Mouse (Mus musculus): ENCODE results near the gene Rps26. TPM values are rescaled to one million over a fixed set of nuclear protein-coding genes. Genes with fewer than 3 reads are reported as not detected.

Gene Rps26
- total and polyA plus RNA-seq, 3 experiments: 229 to 337 (median 279) TPM

DNA sequence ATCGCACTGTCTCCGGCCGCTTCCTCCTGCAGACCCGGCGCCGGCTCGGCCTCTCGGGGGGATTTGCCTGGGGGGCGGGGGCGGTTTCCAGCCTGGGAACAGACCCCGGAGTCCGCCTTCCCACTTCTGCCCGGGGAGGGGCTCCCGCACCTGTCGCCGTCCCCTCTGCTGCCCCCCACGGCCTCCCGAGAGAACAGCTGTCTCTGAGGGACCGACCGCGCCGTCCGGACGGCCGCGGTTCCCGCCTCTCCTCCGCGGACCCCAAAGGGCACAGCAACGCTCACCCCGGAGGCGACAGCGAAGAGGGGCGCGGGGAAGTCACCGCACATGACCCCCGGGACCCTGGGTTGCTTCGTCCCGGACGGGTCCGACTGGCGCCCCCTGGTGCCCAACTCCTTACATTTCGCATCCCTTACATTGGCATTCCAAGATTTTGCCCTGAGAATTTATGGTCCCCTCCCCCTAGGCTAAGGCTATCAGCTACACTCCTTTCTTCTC, 36.3 kb downstream of the Rps26 start:
- Histone ChIP-seq H3K27me3 (ENCODE audit: control insufficient read depth, insufficient read depth, low read length) (no peaks in the 10 kb centered on the region), H3K4me1 (ENCODE audit: control insufficient read depth, insufficient read depth, low read length) (no peaks in the 10 kb centered on the region), H3K9ac (ENCODE audit: low read depth, low read length) (peak overlapping the region; percentile 70), H3K36me3 (ENCODE audit: control insufficient read depth, insufficient read depth, low read length) (no peaks in the 10 kb centered on the region), H3K4me3 (peak overlapping the region; percentile 71), H3K79me2 (replicated peaks; ENCODE audit: control insufficient read depth, insufficient read depth, low read length) (no peaks in the 10 kb centered on the region), H3K27ac (no peak overlapping the region)
- under 1% methylated on average over 43 of the region's 43 CpGs for WGBS
- intact Hi-C loops (cut with DNase I): loop anchor here (2.0 kb wide), 1 partner anchor 23 kb away; no protein-coding TSS in a partner anchor
- TF ChIP-seq CTCF (IDR thresholded peaks at IDR 0.05) (peak; percentile 93), EP300 (IDR thresholded peaks at IDR 0.05; ENCODE audit: insufficient read depth, low read depth, low read length) (no peak)
- DNase-seq: peak; percentile 63 to 72

DNA sequence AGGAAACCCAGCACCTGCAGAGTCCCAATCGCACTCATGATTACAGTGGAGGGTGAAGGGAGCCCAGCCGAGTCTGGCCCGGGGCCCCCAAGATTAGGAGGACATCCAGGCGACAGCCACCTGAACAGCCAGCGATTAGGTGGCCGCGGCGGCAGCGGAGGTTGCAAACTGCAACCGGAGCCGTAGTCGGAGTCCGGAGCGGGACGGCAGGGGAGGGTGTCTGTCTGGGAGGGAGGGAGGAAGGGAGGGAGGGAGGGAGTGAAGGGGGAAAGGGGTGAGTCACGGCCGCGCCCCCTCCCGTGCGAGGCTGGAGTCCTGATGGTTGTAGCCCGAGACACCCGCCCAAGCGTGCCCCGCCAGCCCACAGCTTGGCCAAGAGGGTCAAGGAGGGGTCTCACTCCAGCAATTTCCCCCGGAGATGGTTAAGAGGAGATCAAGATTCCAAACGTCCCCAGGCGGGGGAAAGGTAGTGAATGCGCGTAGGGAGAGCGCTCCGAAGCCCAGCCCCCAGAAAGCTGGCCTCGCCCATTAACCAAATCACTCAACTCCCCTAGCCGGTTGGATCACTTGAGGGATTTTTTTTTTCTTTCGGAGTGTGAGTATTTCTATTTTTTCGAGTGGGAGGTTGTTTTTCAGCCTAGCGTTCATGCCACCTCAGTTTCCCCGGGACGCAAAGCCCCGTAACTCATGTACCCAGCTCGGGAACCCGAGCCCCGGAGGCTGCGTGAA, 36.9 kb downstream of the Rps26 start, which contains the start of gene Erbb3:
Gene Erbb3 (minus strand): TSS at position 189 of the 729 bp plus-strand sequence.
- Histone ChIP-seq H3K27ac (no peak within 1 kb of the TSS; the same call in 1 of the 2 replicates), H3K27me3 (ENCODE audit: control insufficient read depth, insufficient read depth, low read length) (no peaks in the 10 kb centered on the region), H3K79me2 (replicated peaks; ENCODE audit: control insufficient read depth, insufficient read depth, low read length) (no peaks in the 10 kb centered on the region), H3K9ac (ENCODE audit: low read depth, low read length) (peak within 1 kb of the TSS; percentile 70), H3K4me3 (peak within 1 kb of the TSS; percentile 71), H3K36me3 (ENCODE audit: control insufficient read depth, insufficient read depth, low read length) (no peaks in the 10 kb centered on the region), H3K4me1 (ENCODE audit: control insufficient read depth, insufficient read depth, low read length) (no peaks in the 10 kb centered on the region)
- no peak for TF ChIP-seq CTCF (IDR thresholded peaks at IDR 0.05)
- no peak for TF ChIP-seq EP300 (IDR thresholded peaks at IDR 0.05; ENCODE audit: insufficient read depth, low read depth, low read length)
- no peak for TF ChIP-seq POLR2A (IDR thresholded peaks at IDR 0.05; ENCODE audit: insufficient read depth, low read depth, low read length)
- intact Hi-C loops (cut with DNase I): loop anchor here (2.0 kb wide), 1 partner anchor 23 kb away; no protein-coding TSS in a partner anchor
- WGBS: under 1% methylated on average over 43 of the region's 43 CpGs
- DNase-seq: peak; percentile 58 to 62

GRCm38 (mm10) chr10:128588775-128589463, 37.6 kb downstream of the Rps26 start:
- DNase-seq: no peak
- H3K4me3 ChIP-seq: peak overlapping the region; percentile 71
- H3K9ac ChIP-seq (ENCODE audit: low read depth, low read length): 0 out of 2 replicates have a peak overlapping the region, but pooled peaks have one; percentile 20
- H3K27ac ChIP-seq: no peak overlapping the region
- intact Hi-C loops (cut with DNase I): no loop called here
- TF ChIP-seq CTCF (IDR thresholded peaks at IDR 0.05) (no peak), POLR2A (IDR thresholded peaks at IDR 0.05; ENCODE audit: insufficient read depth, low read depth, low read length) (no peak), EP300 (IDR thresholded peaks at IDR 0.05; ENCODE audit: insufficient read depth, low read depth, low read length) (no peak)
- no peaks in the 10 kb centered on the region for H3K36me3 ChIP-seq (ENCODE audit: control insufficient read depth, insufficient read depth, low read length)
- no peaks in the 10 kb centered on the region for H3K27me3 ChIP-seq (ENCODE audit: control insufficient read depth, insufficient read depth, low read length)
- 12% methylated on average over 23 of the region's 23 CpGs for WGBS
- no peaks in the 10 kb centered on the region for H3K79me2 ChIP-seq (replicated peaks; ENCODE audit: control insufficient read depth, insufficient read depth, low read length)
- no peaks in the 10 kb centered on the region for H3K4me1 ChIP-seq (ENCODE audit: control insufficient read depth, insufficient read depth, low read length)

DNA sequence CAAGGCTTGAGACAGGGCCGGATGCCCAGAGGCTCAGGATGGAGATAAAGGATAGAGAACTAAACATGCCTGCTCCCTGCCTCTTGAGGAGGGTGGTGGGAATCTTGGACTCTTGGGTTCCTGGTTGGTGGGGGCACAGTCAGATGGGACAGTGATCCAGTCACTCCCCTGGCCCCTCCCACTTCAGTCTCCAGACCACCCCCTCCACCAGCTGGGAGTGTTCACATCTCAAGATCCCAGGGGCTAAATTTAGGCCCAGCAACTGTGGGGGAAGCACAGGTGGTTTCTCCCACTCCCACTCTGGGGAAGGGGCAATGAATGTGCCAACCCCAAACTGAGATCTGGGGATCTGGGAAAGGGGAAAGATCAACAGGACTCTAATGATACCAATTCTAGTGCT, 38.4 kb downstream of the Rps26 start:
- no peak for TF ChIP-seq CTCF (IDR thresholded peaks at IDR 0.05)
- no peak for TF ChIP-seq POLR2A (IDR thresholded peaks at IDR 0.05; ENCODE audit: insufficient read depth, low read depth, low read length)
- no peak for TF ChIP-seq EP300 (IDR thresholded peaks at IDR 0.05; ENCODE audit: insufficient read depth, low read depth, low read length)
- 52% methylated on average over 1 of the region's 1 CpGs for WGBS
- H3K79me2 ChIP-seq (replicated peaks; ENCODE audit: control insufficient read depth, insufficient read depth, low read length): no peaks in the 10 kb centered on the region
- H3K27me3 ChIP-seq (ENCODE audit: control insufficient read depth, insufficient read depth, low read length): no peaks in the 10 kb centered on the region
- DNase-seq: no peak
- intact Hi-C loops (cut with DNase I): no loop called here
- no peak overlapping the region for H3K27ac ChIP-seq
- H3K4me3 ChIP-seq: no peak overlapping the region
- H3K9ac ChIP-seq (ENCODE audit: low read depth, low read length): no peak overlapping the region
- H3K4me1 ChIP-seq (ENCODE audit: control insufficient read depth, insufficient read depth, low read length): no peaks in the 10 kb centered on the region
- no peaks in the 10 kb centered on the region for H3K36me3 ChIP-seq (ENCODE audit: control insufficient read depth, insufficient read depth, low read length)

GRCm38 (mm10) chr10:128587697-128588096, 38.9 kb downstream of the Rps26 start:
- TF ChIP-seq POLR2A (IDR thresholded peaks at IDR 0.05; ENCODE audit: insufficient read depth, low read depth, low read length) (no peak), CTCF (IDR thresholded peaks at IDR 0.05) (no peak), EP300 (IDR thresholded peaks at IDR 0.05; ENCODE audit: insufficient read depth, low read depth, low read length) (no peak)
- no peak overlapping the region for H3K9ac ChIP-seq (ENCODE audit: low read depth, low read length)
- H3K36me3 ChIP-seq (ENCODE audit: control insufficient read depth, insufficient read depth, low read length): no peaks in the 10 kb centered on the region
- H3K79me2 ChIP-seq (replicated peaks; ENCODE audit: control insufficient read depth, insufficient read depth, low read length): no peaks in the 10 kb centered on the region
- no peaks in the 10 kb centered on the region for H3K27me3 ChIP-seq (ENCODE audit: control insufficient read depth, insufficient read depth, low read length)
- WGBS: 64% methylated on average over 8 of the region's 8 CpGs
- intact Hi-C loops (cut with DNase I): no loop called here
- H3K4me1 ChIP-seq (ENCODE audit: control insufficient read depth, insufficient read depth, low read length): no peaks in the 10 kb centered on the region
- no peak overlapping the region for H3K4me3 ChIP-seq
- H3K27ac ChIP-seq: no peak overlapping the region
- DNase-seq: no peak

Data from heart, adult 2 months (tissue).